Mouse (Mus musculus) layer of hippocampus, postnatal 25 days (tissue): ENCODE results near the gene Gm29427. TPM values are rescaled to one million over a fixed set of nuclear protein-coding genes. Genes with fewer than 3 reads are reported as not detected.

ENCODE experiments used
- DNase-seq, 2 experiments: peaks; one replicate each; pipeline ENCODE4 v3.0.0; 2022; ENCODE audit warnings: mixed read lengths in 2 of 2, low spot score in 1 of 2; ENCODE audit errors: extremely low spot score in 1 of 2
- total RNA-seq, 2 experiments: library from RNA; stranded (reverse); gene quantifications; 2 replicates each; pipeline ENCODE4 v1.2.3; 2021

Gm29427 gene
- total RNA-seq, 2 experiments from 2014 or later = 0.31 TPM; not detected in 1

DNA sequence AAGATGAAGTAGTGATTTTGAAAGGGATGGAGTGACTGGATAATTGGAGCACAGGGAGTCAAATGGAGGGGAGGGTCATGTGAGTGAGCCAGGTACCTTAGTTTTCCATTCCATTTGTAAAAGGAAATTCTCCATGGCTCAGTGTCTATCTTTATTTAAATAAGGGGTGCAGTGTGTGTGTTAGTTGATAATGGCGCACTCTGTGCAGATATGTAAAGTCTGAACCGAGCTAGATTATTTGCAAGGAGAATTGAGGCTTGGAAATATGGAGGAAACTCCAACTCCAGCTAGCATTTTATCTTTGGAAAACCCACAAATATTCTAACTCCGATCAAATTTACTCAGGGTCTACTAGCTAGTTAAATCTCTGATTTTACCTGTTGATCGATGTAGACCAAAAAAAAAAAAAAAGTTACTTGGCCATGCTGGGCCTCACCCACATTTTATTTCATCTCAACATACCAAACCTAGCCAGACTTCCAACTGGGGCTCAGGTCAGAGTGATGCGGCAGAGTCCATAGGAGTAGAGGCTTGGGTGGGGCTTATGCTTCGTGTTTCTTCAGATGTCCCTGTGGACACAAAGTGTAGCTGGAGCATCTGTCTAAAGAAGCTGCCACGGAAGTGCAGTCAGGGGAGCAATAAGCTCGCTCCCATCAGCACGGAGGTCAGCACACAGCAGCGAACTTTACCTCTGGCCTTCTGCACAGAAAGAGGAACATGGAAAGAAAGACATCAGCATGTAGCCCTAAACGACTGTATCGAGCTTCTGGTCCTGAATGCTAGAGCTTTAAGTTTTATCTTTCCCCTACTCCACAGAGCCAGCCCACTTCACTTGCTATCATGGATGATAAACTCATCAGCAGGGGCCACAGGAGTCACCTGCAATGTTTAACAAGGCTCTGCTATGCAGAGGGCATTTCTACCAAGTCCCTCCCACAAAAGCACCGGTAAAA, 17.4 kb upstream of the Gm29427 start:
- DNase-seq = no peak

GRCm38 (mm10) chr1:130731741-130732337, 16.2 kb upstream of the Gm29427 start, which contains the start of gene AA986860:
Gene AA986860, plus strand, starts transcription at chr1:130731976.
- no peak for DNase-seq

GRCm38 (mm10) chr1:130729153-130729552, 13.6 kb upstream of the Gm29427 start, which contains the start of gene Pfkfb2:
Gene Pfkfb2, minus strand, starts transcription at chr1:130729253.
- DNase-seq = no peak

- no peak for DNase-seq
These were observed 13.1 kb upstream of the Gm29427 start for GRCm38 (mm10) chr1:130728708-130729107.

DNA sequence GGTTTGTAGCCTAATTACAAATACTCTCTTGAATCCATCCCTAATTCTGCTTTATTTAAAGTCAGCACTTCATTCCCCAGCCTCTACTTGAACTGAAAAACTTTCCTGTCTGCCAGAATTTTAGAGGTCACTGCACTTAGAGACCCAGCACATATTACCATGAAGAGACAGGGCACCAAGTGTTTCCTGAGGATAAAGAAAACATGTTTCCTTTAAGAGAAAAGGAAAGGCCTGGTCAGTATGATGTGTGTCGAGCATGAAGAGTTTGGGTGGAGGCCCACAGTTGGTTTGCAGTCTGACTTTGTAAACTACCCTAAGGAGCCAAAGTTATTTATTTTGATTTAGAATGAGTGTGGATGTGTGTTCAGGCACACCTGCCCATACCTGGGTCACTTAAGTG, 12.5 kb upstream of the Gm29427 start:
- no peak for DNase-seq

DNA sequence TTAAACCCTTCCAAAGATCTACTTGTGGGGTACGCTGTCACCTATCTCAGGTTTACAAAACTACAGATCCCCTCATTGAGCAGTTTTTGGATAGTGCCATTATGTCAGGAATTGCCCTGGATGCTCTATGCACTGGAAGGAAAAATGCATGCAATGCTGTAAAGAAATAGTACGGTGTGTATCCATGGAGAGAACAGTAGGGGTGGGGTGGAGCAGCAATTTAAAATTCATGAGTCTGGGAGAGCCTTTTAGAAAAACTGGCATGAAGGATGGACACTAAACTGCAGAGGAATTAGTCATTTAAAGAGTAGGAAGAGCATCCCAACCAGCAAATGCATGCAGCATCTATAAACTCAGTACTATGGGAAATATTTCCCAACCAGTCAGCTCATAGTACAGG, 10.8 kb upstream of the Gm29427 start:
- DNase-seq = no peak

DNA sequence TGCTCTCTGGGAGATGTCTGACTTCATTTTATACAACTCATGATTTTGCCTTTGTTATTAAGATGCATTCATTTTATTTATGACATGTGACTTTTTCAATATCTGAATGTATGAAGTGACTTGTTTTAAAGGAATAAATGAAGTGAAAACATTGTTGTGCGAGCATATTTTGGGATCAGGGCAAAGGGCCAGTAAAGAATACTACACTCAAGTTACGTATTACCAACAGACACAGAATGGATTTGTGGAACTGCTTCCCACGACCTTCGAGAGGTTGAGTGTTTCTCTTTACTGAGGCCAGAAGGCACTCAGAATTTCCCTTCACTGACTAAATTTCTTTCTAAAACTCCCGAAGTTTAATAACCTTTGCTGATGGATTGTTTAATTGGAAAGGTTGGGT, 8.6 kb upstream of the Gm29427 start:
- no peak for DNase-seq

DNA sequence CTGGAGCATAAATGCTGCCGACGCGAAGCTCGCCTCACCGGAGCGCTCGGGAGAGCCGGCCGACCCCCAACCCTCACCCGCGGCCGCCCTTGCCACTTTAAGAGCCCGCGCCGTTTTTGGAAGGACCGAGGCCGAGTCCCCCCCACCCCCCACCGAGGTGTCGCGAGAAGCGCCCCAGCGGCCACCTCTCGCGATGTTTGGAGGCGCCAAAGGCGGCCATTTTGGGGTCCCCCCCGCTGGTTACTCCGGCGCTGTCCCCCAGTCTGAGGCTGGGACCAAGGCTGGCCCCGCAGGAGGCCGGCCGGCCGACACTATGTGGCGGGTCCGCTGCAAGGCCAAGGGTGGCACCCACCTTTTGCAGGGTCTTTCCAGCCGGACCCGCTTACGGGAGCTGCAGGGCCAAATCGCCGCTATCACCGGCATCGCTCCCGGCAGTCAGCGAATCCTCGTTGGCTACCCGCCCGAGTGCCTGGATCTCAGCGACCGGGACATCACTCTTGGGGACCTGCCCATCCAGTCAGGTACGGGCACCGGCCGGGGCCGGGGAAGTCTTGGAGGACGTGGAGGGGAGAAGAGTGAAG, 1.8 kb upstream of the Gm29427 start, which contains the start of gene Yod1:
TSS of gene Yod1 (plus strand) at position 37 of the 581 bp plus-strand sequence.
- peak; percentile 84 to 89 for DNase-seq

GRCm38 (mm10) chr1:130716513-130717290, 1.1 kb upstream of the Gm29427 start:
- DNase-seq = peak in 1 of 2 experiments; percentile 33

DNA sequence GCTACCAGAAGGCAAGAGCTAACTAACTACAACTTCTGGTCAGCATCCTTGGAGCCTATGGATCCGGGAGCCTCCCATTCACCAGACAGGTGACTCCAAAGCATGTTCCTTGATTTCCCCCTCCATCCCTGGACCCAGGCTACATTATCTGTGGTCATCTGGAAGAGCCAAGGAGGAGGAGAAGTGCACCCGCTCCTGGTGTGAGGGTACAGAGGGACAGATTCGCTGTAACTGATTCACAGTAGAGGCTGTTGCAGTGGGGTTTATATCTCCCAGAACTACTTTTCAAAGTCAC, 566 bp upstream of the Gm29427 start:
- DNase-seq = no peak

- DNase-seq = no peak
These were observed 1.6 kb downstream of the Gm29427 start for GRCm38 (mm10) chr1:130714046-130714445.

DNA sequence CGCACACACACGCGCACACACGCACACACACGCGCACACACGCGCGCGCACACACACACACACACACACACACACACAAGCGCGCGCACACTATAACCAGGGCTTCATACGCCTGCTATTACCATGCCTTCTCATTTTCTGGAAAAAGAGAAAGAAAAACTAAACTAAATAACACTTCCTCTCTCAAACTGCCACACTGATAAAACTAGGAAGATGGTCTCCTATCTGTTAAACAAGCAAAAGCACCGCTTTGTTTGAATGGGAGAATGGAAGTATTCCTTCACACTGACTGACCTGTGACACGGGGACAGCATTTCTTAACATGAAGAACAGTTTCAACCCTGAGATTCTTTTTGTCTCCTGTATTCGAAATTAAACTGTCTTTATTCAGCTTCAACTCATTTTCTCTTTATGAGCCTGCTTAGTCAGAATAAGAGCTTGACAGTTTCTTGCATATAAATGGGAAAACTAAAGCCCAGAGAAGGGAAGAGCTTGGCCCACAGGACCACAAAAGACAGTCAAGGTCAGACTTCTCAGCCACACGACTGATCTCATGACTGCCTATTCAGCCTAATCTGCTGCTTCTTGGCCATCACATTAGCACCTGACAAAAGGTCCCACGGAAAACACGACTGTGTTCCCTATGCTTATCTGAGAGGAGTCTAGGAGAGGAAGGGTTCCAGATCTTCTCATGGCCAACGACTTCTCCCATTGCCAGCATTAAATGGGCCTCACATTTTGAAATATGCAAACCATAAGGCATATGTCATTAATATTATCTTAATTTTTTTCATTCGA, 5.1 kb downstream of the Gm29427 start:
- DNase-seq = no peak

DNA sequence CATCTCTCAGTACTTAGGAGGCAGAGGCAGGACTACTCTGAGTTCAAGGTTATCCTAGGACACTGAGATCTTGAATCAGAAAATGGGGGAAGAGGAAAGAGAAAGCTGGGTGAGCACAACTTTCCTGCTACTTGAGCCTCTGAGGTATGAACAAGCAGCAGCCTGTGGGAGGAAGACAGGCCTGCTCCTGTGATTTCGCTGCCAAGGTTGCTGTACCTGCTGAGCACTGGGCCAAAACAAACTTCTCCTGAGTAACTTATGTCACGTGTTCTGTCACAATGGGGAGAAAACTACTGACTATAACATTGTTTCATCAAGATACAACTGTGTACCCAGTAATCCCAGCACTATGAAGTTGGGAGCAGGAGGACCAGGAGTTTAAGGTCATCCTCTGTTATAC, 12.0 kb downstream of the Gm29427 start:
- DNase-seq = no peak

- no peak for DNase-seq
These were observed 13.6 kb downstream of the Gm29427 start for GRCm38 (mm10) chr1:130701976-130702375.

GRCm38 (mm10) chr1:130699937-130700633, 15.5 kb downstream of the Gm29427 start:
- DNase-seq = peak in 1 of 2 experiments; percentile 39

- DNase-seq = no peak
These were observed 17.0 kb downstream of the Gm29427 start for GRCm38 (mm10) chr1:130698601-130699000.

DNA sequence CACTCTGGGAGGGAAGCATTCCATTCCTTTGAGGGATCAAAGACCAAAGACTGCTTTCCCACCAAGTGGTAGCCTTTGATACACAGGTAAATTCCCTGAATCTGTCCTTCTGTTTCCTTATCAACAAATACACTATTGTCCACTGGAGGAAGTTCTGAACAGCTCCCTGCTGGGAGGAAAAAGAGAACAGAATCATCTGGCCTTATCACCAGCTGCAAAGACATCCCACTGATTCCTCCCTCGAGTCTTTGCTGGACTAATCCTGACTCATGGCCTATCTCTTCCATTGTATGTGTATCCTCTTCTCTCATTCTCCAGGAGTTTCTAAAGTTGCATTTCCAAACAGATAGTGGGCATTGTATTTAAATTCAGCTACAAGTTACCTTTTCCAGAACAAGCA, 31.7 kb downstream of the Gm29427 start:
- no peak for DNase-seq

GRCm38 (mm10) chr1:130681656-130682413, 33.8 kb downstream of the Gm29427 start:
- DNase-seq = no peak
